Comparison of ENCODE assay signal across 8 mouse cellular contexts in the genomic region with DNA sequence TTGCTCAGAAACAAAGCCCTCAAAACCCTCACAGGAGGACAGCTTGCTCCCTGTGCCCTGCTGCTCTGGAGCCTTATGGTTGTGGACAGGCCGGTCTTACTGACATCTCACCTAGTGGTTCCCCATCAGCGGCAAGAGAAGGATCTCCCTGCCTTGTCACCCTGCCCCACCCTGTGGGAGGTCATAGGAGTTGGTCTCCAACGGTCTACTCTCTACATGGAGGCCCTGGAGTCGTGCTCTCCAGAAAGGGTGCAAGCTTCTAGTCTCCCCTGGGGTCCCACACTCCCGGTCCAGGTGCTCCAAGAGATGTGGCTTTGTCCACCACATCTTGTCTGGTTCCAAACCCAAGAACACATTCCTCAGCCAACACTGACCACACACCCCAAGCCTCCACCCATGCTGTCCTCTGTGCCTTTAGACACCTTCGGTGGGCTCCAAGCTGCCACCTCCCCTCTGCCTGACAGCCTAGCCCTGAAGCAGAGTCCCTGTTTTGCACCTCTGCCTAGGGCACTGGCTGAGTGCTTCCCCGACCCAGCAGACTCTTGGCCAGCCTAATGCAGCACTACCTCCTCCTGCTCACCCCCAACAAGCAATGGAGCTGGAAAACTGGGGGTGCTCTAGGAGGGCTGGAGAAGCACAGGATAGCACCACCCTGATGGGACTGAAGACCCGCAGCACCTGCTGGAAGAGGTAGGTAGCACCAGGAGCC. TPM values are rescaled to one million over a fixed set of nuclear protein-coding genes. Genes with fewer than 3 reads are reported as not detected.
DNase-seq lines count a peak whose midpoint lies in the region; ATAC-seq and TF ChIP-seq lines count a peak whose summit lies in the region.

No protein-coding gene starts in this region.

- no peak for TF ChIP-seq POLR2A in heart, adult 2 months (IDR thresholded peaks at IDR 0.05; ENCODE audit: insufficient read depth, low read depth, low read length)
- no peak for TF ChIP-seq POLR2A in ES-Bruce4 (IDR thresholded peaks at IDR 0.05; ENCODE audit: insufficient read depth, low read length)

- peak overlapping the region; percentile 96 for H3K9ac ChIP-seq in heart, adult 2 months (ENCODE audit: low read depth, low read length)
- H3K9ac ChIP-seq in ES-Bruce4 (ENCODE audit: low read depth, poor library complexity, severe bottlenecking), result peak overlapping the region; percentile 97
- H3K9ac ChIP-seq in heart, embryonic 16.5 days (ENCODE audit: low read length), result peak overlapping the region; percentile 98
- peak overlapping the region; percentile 99 for H3K9ac ChIP-seq in midbrain, embryonic 11.5 days (ENCODE audit: low read length)

- peak in 1 of 2 experiments; percentile 18 for DNase-seq in heart, adult 2 months
- DNase-seq in heart, postnatal 25 days (ENCODE audit: low spot score), result no peak
- DNase-seq in midbrain, embryonic 11.5 days (ENCODE audit: low spot score, missing footprints), result peak; percentile 91
- no peak for DNase-seq in left cerebral cortex, postnatal 36 days (ENCODE audit: low spot score in 2 of 2)
- DNase-seq in layer of hippocampus, postnatal 25 days (ENCODE audit: extremely low spot score in 1 of 2, low spot score in 1 of 2), result no peak
- no peak for DNase-seq in gastrocnemius, postnatal 14 days

- H3K36me3 ChIP-seq in heart, adult 2 months (ENCODE audit: control insufficient read depth, insufficient read depth, low read length), result no peaks in the 10 kb centered on the region
- no peaks in the 10 kb centered on the region for H3K36me3 ChIP-seq in ES-Bruce4 (ENCODE audit: control insufficient read depth, insufficient read depth, low read length, poor library complexity, severe bottlenecking)
- H3K36me3 ChIP-seq in heart, embryonic 16.5 days (ENCODE audit: control insufficient read depth, insufficient read depth), result 0 out of 2 replicates have a peak, but pooled peaks cover 3% of the 10 kb centered on the region
- peaks cover 4% of the 10 kb centered on the region; the same call in 1 of the 2 replicates for H3K36me3 ChIP-seq in midbrain, embryonic 11.5 days (ENCODE audit: control insufficient read depth, insufficient read depth, low read length)

- no peak for TF ChIP-seq CTCF in heart, adult 2 months (IDR thresholded peaks at IDR 0.05)
- TF ChIP-seq CTCF in ES-Bruce4 (IDR thresholded peaks at IDR 0.05; ENCODE audit: low read depth, low read length), result no peak

- no peaks in the 10 kb centered on the region for H3K9me3 ChIP-seq in ES-Bruce4 (replicated peaks; ENCODE audit: control insufficient read depth, insufficient read depth, low read length, poor library complexity, severe bottlenecking)
- H3K9me3 ChIP-seq in heart, embryonic 16.5 days (replicated peaks; ENCODE audit: control insufficient read depth, low read length), result no peaks in the 10 kb centered on the region
- no peaks in the 10 kb centered on the region for H3K9me3 ChIP-seq in midbrain, embryonic 11.5 days (ENCODE audit: control insufficient read depth, low read length)

- H3K4me2 ChIP-seq in heart, embryonic 16.5 days (ENCODE audit: low read depth, low read length), result peak overlapping the region; percentile 98
- H3K4me2 ChIP-seq in midbrain, embryonic 11.5 days, result peak overlapping the region; percentile 93

- ATAC-seq in heart, embryonic 16.5 days (replicated peaks; ENCODE audit: extremely low read depth, insufficient read depth, low FRiP score), result no peak
- peak; percentile 8 for ATAC-seq in midbrain, embryonic 11.5 days (ENCODE audit: low FRiP score)

- WGBS in heart, adult 2 months, result 63% methylated on average over 8 of the region's 8 CpGs
- 50% methylated on average over 8 of the region's 8 CpGs for WGBS in heart, embryonic 16.5 days
- 44% methylated on average over 8 of the region's 8 CpGs for WGBS in midbrain, embryonic 11.5 days

- H3K79me2 ChIP-seq in heart, adult 2 months (replicated peaks; ENCODE audit: control insufficient read depth, insufficient read depth, low read length), result peaks cover 10% of the 10 kb centered on the region

- no peak for TF ChIP-seq EP300 in heart, adult 2 months (IDR thresholded peaks at IDR 0.05; ENCODE audit: insufficient read depth, low read depth, low read length)
- no peak for TF ChIP-seq EP300 in ES-Bruce4 (IDR thresholded peaks at IDR 0.05; ENCODE audit: insufficient read depth, low read depth, low read length)

- peak overlapping the region; percentile 88 for H3K4me3 ChIP-seq in heart, adult 2 months
- peak overlapping the region; percentile 94 for H3K4me3 ChIP-seq in ES-Bruce4 (ENCODE audit: low read depth, low read length)
- peak overlapping the region; percentile 96 for H3K4me3 ChIP-seq in heart, embryonic 16.5 days (ENCODE audit: low read length)
- peak overlapping the region; percentile 98 for H3K4me3 ChIP-seq in midbrain, embryonic 11.5 days (ENCODE audit: low read depth, low read length)

- H3K27me3 ChIP-seq in heart, adult 2 months (ENCODE audit: control insufficient read depth, insufficient read depth, low read length), result no peaks in the 10 kb centered on the region
- no peaks in the 10 kb centered on the region for H3K27me3 ChIP-seq in ES-Bruce4 (ENCODE audit: control insufficient read depth, insufficient read depth, low read length, poor library complexity, severe bottlenecking)
- H3K27me3 ChIP-seq in heart, embryonic 16.5 days (ENCODE audit: control insufficient read depth, insufficient read depth, low read length), result peaks cover 6% of the 10 kb centered on the region
- peaks cover 5% of the 10 kb centered on the region; the same call in 1 of the 2 replicates for H3K27me3 ChIP-seq in midbrain, embryonic 11.5 days (ENCODE audit: control insufficient read depth, insufficient read depth, low read length)

- no peak overlapping the region; the same call in 1 of the 2 replicates for H3K27ac ChIP-seq in heart, adult 2 months
- H3K27ac ChIP-seq in ES-Bruce4 (ENCODE audit: insufficient read depth, low read length), result no peak overlapping the region
- H3K27ac ChIP-seq in heart, embryonic 16.5 days (ENCODE audit: low read length), result no peak overlapping the region
- no peak overlapping the region; the same call in 1 of the 2 replicates for H3K27ac ChIP-seq in midbrain, embryonic 11.5 days (ENCODE audit: low read depth, low read length)

- peaks cover 10% of the 10 kb centered on the region for H3K4me1 ChIP-seq in heart, adult 2 months (ENCODE audit: control insufficient read depth, insufficient read depth, low read length)
- peaks cover 3% of the 10 kb centered on the region for H3K4me1 ChIP-seq in ES-Bruce4 (ENCODE audit: control insufficient read depth, insufficient read depth, low read length)
- H3K4me1 ChIP-seq in heart, embryonic 16.5 days (ENCODE audit: control insufficient read depth, insufficient read depth, low read length), result peaks cover 27% of the 10 kb centered on the region
- H3K4me1 ChIP-seq in midbrain, embryonic 11.5 days (ENCODE audit: control insufficient read depth, insufficient read depth, low read length), result peaks cover 37% of the 10 kb centered on the region

- intact Hi-C loops in heart, adult 2 months (cut with DNase I), result loop anchor here (5.0 kb wide), 4 partner anchors 51 to 434 kb away; no protein-coding TSS in a partner anchor
- intact Hi-C loops in heart, postnatal 25 days (cut with DNase I), result loop anchor here (5.0 kb wide), 2 partner anchors 91 to 434 kb away; no protein-coding TSS in a partner anchor
- intact Hi-C loops in left cerebral cortex, postnatal 36 days (cut with DNase I), result loop anchor here (5.0 to 10.0 kb wide), 4 partner anchors 271 to 434 kb away; no protein-coding TSS in a partner anchor
- intact Hi-C loops in gastrocnemius, postnatal 14 days (cut with DNase I; ENCODE audit: low total_unique reads), result loop anchor here (10.0 kb wide), 1 partner anchor 274 kb away; no protein-coding TSS in a partner anchor

RNA-seq across cellular contexts. Expression of a gene that starts 1.6 kb away (rescaled TPM):
- total RNA-seq in heart, adult 2 months (2021), result 10 to 100 TPM; 17.3 to 21.9 TPM
- 19.9 and 29.3 TPM in 2 replicates for polyA plus RNA-seq in heart, adult 2 months (2012; rRNA removed)
- 10 to 100 TPM; 21.2 to 28.7 TPM for total RNA-seq in heart, postnatal 25 days (2021)
- polyA plus RNA-seq in ES-Bruce4 (2011; ENCODE audit: insufficient read depth, insufficient read length, low read depth, missing spikeins), result 106 and 130 TPM in 2 replicates
- 7.5 and 12.2 TPM in 2 replicates for polyA plus RNA-seq in heart, embryonic 16.5 days (2015; fragmentation: Nextera tagmentation; extraction: Ambion mirVana)
- 24.5 and 29.1 TPM in 2 replicates for polyA plus RNA-seq in midbrain, embryonic 11.5 days (2014; fragmentation: Nextera tagmentation; extraction: Ambion mirVana)
- total RNA-seq in left cerebral cortex, postnatal 36 days (2021), result 10 to 100 TPM; 56.2 to 70.4 TPM
- total RNA-seq in layer of hippocampus, postnatal 25 days (2021), result 100 to 1,000 TPM; 120 to 129 TPM
- total RNA-seq in gastrocnemius, postnatal 14 days (2021), result 10 to 100 TPM; 24.7 to 36.6 TPM
